Mouse (Mus musculus): ENCODE measurements around the gene Tmem135. TPM values are rescaled to one million over a fixed set of nuclear protein-coding genes. Genes with fewer than 3 reads are reported as not detected.
"Not testable (repeated sequence)": the region's sequence is repeated elsewhere in the genome, so short reads cannot be mapped to it uniquely, and the experiment has no call there.

Gene Tmem135
- total RNA-seq, 2 experiments from 2014 or later: 13.2 to 19.6 TPM

- Histone ChIP-seq H3K27ac (no peak overlapping the region), H3K4me3 (no peak overlapping the region)
- no peak for DNase-seq
- no peak for TF ChIP-seq CTCF (IDR thresholded peaks at IDR 0.05)
- intact Hi-C loops (cut with DNase I): no loop called here
Measured at GRCm38 (mm10) chr7:89327731-89328130, 76.3 kb downstream of the Tmem135 start.

DNA sequence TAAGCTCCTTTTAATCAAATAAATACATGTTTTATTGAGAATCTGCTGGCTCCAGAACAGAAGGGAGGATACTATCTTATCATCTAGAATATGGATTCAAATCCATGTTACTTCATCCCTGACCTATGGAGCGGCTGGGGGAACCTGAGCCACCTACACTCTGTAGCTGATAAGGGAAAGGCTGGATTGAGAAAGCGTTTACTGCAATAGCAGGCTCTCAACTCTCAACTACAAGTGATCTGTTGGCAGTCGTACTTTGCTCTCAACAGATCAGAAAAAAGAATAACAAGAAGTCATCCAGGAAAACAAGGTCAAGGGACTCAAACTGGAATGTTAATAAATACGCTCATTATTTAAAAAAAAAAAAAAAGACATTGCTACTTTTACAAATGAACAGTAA is 77.3 kb downstream of the Tmem135 start:
- no peak for TF ChIP-seq CTCF (IDR thresholded peaks at IDR 0.05)
- Histone ChIP-seq H3K4me3 (no peak overlapping the region), H3K27ac (peak overlapping the region; percentile 24; the same call in 1 of the 2 replicates)
- intact Hi-C loops (cut with DNase I): no loop called here
- DNase-seq: no peak

GRCm38 (mm10) chr7:89326202-89326601 is 77.8 kb downstream of the Tmem135 start:
- Histone ChIP-seq H3K4me3 (no peak overlapping the region), H3K27ac (no peak overlapping the region)
- DNase-seq: no peak
- intact Hi-C loops (cut with DNase I): no loop called here
- no peak for TF ChIP-seq CTCF (IDR thresholded peaks at IDR 0.05)

DNA sequence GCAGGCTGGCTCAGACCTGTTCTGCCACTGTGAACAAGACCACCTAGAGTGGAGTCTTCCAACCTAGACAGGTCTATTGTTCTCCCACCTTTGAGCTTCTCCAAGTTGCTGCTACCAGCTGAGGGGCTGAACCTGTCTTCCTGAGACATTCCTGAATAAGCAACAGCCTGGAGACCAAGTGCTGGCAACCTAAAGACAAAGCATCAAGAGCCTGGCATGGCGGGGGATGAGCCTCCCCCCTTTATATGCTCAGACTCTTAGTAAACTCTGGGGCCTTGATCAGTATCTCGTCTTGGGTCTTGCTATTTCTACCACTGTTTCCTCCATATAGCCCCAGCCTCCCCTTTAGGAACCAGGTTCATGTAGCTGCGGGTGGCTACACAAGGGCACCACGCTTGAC is 81.3 kb downstream of the Tmem135 start:
- DNase-seq; intact Hi-C loops (cut with DNase I): not testable (repeated sequence)

DNA sequence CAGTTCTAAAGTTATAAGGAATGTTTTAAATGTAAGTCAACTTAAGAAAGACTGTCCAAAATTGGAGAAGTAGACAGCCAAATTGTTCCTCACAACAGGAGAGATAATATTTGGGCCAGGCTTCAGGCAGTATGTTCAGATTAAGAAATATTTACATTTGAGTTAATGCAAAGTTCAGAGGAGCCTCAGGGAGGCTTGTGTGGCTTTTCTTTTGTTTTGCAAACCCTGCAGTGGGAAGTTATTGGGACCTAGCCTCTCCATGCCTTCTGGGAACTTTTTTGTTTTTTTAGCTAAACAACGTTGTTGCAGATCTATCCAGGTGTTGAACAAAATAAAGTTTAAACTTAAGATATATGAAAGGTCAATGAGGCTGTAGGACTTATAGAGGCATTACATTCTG is 84.7 kb downstream of the Tmem135 start:
- no peak for DNase-seq
- TF ChIP-seq CTCF (IDR thresholded peaks at IDR 0.05): no peak
- H3K27ac ChIP-seq: no peak overlapping the region
- intact Hi-C loops (cut with DNase I): no loop called here
- no peak overlapping the region for H3K4me3 ChIP-seq

More for the DNA sequence above, 81.3 kb downstream of the Tmem135 start:
- H3K4me3 ChIP-seq, H3K27ac ChIP-seq: not testable (repeated sequence)

DNA sequence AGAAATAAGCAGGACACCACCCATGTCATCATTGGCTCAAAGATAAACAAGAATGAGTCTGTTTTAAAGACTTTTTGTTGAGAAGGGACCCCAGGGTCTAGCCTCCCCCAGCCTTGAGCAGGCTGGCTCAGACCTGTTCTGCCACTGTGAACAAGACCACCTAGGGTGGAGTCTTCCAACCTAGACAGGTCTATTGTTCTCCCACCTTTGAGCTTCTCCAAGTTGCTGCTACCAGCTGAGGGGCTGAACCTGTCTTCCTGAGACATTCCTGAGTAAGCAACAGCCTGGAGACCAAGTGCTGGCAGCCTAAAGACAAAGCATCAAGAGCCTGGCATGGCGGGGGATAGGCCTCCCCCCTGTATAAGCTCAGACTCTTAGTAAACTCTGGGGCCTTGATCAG is 86.9 kb downstream of the Tmem135 start:
- intact Hi-C loops (cut with DNase I): not testable (repeated sequence)

DNA sequence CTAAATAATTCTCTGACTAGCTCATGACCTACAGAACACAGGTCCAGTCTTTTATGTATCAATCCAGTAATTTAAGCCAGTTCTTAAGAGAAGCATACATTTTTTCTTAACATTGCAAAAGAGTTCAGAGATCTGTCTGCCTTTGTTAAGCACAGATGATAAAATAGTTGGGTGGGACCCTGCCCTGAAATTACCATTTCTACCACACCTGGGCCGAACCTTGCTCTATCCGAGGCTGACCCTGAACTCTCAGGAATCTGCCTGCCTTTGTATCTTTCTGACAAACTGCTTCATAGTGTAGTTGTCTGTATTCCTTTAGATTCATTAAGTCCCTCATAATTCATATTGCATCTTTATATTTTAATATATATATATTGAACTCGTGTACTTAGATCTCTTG is 87.9 kb downstream of the Tmem135 start:
- Histone ChIP-seq H3K4me3 (no peak overlapping the region), H3K27ac (no peak overlapping the region)
- DNase-seq: no peak
- no peak for TF ChIP-seq CTCF (IDR thresholded peaks at IDR 0.05)
- intact Hi-C loops (cut with DNase I): no loop called here

More for the DNA sequence above, 86.9 kb downstream of the Tmem135 start:
- DNase-seq, H3K4me3 ChIP-seq, H3K27ac ChIP-seq: not testable (repeated sequence)

GRCm38 (mm10) chr7:89311555-89311954 is 92.5 kb downstream of the Tmem135 start:
- no peak overlapping the region for H3K4me3 ChIP-seq
- DNase-seq: no peak
- intact Hi-C loops (cut with DNase I): no loop called here
- peak; percentile 25; the same call in 1 of the 2 replicates for TF ChIP-seq CTCF (IDR thresholded peaks at IDR 0.05)
- H3K27ac ChIP-seq: no peak overlapping the region

- TF ChIP-seq CTCF (IDR thresholded peaks at IDR 0.05): no peak
- no peak for DNase-seq
- H3K4me3 ChIP-seq: no peak overlapping the region
- no peak overlapping the region for H3K27ac ChIP-seq
- intact Hi-C loops (cut with DNase I): no loop called here
Measured at GRCm38 (mm10) chr7:89308926-89309325, 95.1 kb downstream of the Tmem135 start.

GRCm38 (mm10) chr7:89308238-89308637 is 95.8 kb downstream of the Tmem135 start:
- H3K4me3 ChIP-seq: no peak overlapping the region
- DNase-seq: no peak
- H3K27ac ChIP-seq: no peak overlapping the region
- TF ChIP-seq CTCF (IDR thresholded peaks at IDR 0.05): no peak
- intact Hi-C loops (cut with DNase I): no loop called here

- TF ChIP-seq CTCF (IDR thresholded peaks at IDR 0.05): no peak
Measured at GRCm38 (mm10) chr7:89306831-89307230, 97.2 kb downstream of the Tmem135 start.

GRCm38 (mm10) chr7:89304958-89305357 is 99.1 kb downstream of the Tmem135 start:
- intact Hi-C loops (cut with DNase I): no loop called here
- H3K27ac ChIP-seq: no peak overlapping the region
- TF ChIP-seq CTCF (IDR thresholded peaks at IDR 0.05): no peak
- no peak overlapping the region for H3K4me3 ChIP-seq
- DNase-seq: no peak

More at GRCm38 (mm10) chr7:89306831-89307230, 97.2 kb downstream of the Tmem135 start:
- H3K27ac ChIP-seq: no peak overlapping the region
- no peak for DNase-seq
- H3K4me3 ChIP-seq: no peak overlapping the region
- intact Hi-C loops (cut with DNase I): no loop called here

GRCm38 (mm10) chr7:89303765-89304164 is 100.3 kb downstream of the Tmem135 start:
- no peak overlapping the region for H3K4me3 ChIP-seq
- intact Hi-C loops (cut with DNase I): no loop called here
- TF ChIP-seq CTCF (IDR thresholded peaks at IDR 0.05): no peak
- DNase-seq: no peak
- no peak overlapping the region for H3K27ac ChIP-seq

DNA sequence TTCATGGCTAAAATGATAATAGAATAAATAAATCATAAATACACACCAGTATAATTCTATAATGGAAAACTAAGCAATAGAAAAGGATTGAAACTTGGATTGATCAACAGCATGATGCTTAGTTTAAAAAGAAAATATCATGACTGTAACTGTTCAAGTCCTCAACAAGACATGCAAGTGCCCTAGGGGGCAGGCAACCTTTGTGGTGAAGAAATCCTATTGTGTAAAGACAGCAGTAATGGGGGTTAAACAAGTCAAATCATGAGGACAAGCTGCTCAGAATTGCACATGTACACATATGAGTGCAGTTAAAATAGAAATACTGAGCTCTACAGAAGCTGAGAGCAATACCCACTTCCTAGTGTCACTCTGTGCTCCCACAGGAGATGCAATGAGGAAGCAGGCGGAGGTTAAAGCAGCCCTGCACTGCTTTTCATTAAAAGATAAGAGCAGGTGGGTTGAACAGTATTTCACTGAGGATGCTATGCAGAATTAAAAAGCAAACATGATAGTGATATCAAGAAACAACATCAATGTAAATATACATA is 105.0 kb downstream of the Tmem135 start:
- H3K27ac ChIP-seq: no peak overlapping the region
- no peak for TF ChIP-seq CTCF (IDR thresholded peaks at IDR 0.05)
- H3K4me3 ChIP-seq: no peak overlapping the region
- intact Hi-C loops (cut with DNase I): no loop called here
- no peak for DNase-seq

All from gastrocnemius, adult 2 months (tissue).